11 mouse cellular contexts compared by ENCODE assay signal in the genomic region with DNA sequence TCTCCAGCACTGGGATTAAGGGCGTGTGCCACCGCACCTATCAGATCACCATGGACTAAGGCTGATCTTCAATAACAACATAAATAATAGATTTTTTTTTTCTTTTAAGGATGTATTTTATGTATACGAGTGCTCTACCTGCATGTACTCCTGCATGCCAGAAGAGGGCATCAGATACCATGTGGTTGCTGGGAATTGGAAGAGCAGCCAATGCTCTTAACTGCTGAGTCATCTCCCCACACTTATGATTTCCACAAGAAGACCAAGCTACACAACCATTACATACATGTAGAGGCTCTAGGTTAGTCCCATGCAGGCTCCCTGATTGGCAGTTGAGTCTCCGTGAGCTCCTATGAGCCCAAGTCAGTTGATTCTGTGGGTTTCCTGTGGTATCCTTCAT. TPM values are rescaled to one million over a fixed set of nuclear protein-coding genes. Genes with fewer than 3 reads are reported as not detected.
A peak's percentile ranks its signal among the peaks of the same experiment; 100 is the strongest.
DNase-seq lines count a peak whose midpoint lies in the region; ATAC-seq lines count a peak whose summit lies in the region.
"Had no signal": no experiment of that assay in that cellular context is flagged by ENCODE, and none has a peak within 500 bp of the region (broad histone marks: within the 10 kb centered on the region; RNA-seq: fewer than 3 reads in every experiment).

No protein-coding gene starts in this region.

- 88% methylated on average over 4 of the region's 4 CpGs for WGBS in hindbrain, embryonic 11.5 days
- 84% methylated on average over 4 of the region's 4 CpGs for WGBS in hindbrain, embryonic 12.5 days
- 83% methylated on average over 4 of the region's 4 CpGs for WGBS in forebrain, embryonic 15.5 days

- H3K27me3 ChIP-seq in hindbrain, embryonic 11.5 days (ENCODE audit: control insufficient read depth, insufficient read depth, low read length) = no peaks in the 10 kb centered on the region
- H3K27me3 ChIP-seq in hindbrain, embryonic 12.5 days = no peaks in the 10 kb centered on the region
- no peaks in the 10 kb centered on the region for H3K27me3 ChIP-seq in forebrain, embryonic 15.5 days
- H3K27me3 ChIP-seq: kidney, embryonic 15.5 days; neural tube, embryonic 12.5 days had no signal

- no peaks in the 10 kb centered on the region for H3K9me3 ChIP-seq in hindbrain, embryonic 11.5 days (ENCODE audit: control insufficient read depth, low read length)
- no peaks in the 10 kb centered on the region for H3K9me3 ChIP-seq in hindbrain, embryonic 12.5 days (replicated peaks)
- no peaks in the 10 kb centered on the region for H3K9me3 ChIP-seq in forebrain, embryonic 15.5 days
- H3K9me3 ChIP-seq: kidney, embryonic 15.5 days; neural tube, embryonic 12.5 days had no signal

- H3K36me3 ChIP-seq in hindbrain, embryonic 11.5 days (ENCODE audit: control insufficient read depth, insufficient read depth, low read length) = no peaks in the 10 kb centered on the region
- no peaks in the 10 kb centered on the region for H3K36me3 ChIP-seq in hindbrain, embryonic 12.5 days
- H3K36me3 ChIP-seq in forebrain, embryonic 15.5 days = no peaks in the 10 kb centered on the region
- H3K36me3 ChIP-seq: kidney, embryonic 15.5 days; neural tube, embryonic 12.5 days had no signal

- H3K27ac ChIP-seq in hindbrain, embryonic 11.5 days (ENCODE audit: low read depth, low read length) = no peak overlapping the region
- no peak overlapping the region for H3K27ac ChIP-seq in hindbrain, embryonic 12.5 days
- H3K27ac ChIP-seq in forebrain, embryonic 15.5 days (replicated peaks) = no peak overlapping the region
- H3K27ac ChIP-seq: kidney, embryonic 15.5 days; neural tube, embryonic 12.5 days had no signal

- H3K9ac ChIP-seq in hindbrain, embryonic 11.5 days (ENCODE audit: low read depth, low read length) = no peak overlapping the region
- no peak overlapping the region for H3K9ac ChIP-seq in hindbrain, embryonic 12.5 days
- H3K9ac ChIP-seq in forebrain, embryonic 15.5 days (replicated peaks) = no peak overlapping the region
- H3K9ac ChIP-seq: kidney, embryonic 15.5 days; neural tube, embryonic 12.5 days had no signal

- no peak for ATAC-seq in hindbrain, embryonic 11.5 days (ENCODE audit: low FRiP score)
- no peak for ATAC-seq in hindbrain, embryonic 12.5 days (ENCODE audit: low FRiP score)
- 0 out of 2 replicates have a peak, but pooled peaks have one; percentile 29 for ATAC-seq in forebrain, embryonic 15.5 days (replicated peaks)
- no peak for ATAC-seq in megakaryocyte progenitor cell, adult 5-6 weeks (replicated peaks; ENCODE audit: poor library complexity)

- H3K4me1 ChIP-seq in hindbrain, embryonic 11.5 days (replicated peaks; ENCODE audit: control insufficient read depth, insufficient read depth, low read length) = no peaks in the 10 kb centered on the region
- no peaks in the 10 kb centered on the region for H3K4me1 ChIP-seq in hindbrain, embryonic 12.5 days
- H3K4me1 ChIP-seq in forebrain, embryonic 15.5 days = no peaks in the 10 kb centered on the region
- H3K4me1 ChIP-seq: kidney, embryonic 15.5 days; neural tube, embryonic 12.5 days had no signal

- DNase-seq in hindbrain, embryonic 11.5 days (ENCODE audit: low spot score) = peak; percentile 8
- peak; percentile 5 for DNase-seq in 3134 (ENCODE audit: extremely low read depth, insufficient read length, low spot score)
- DNase-seq in Muller cell, postnatal 12 days (ENCODE audit: inconsistent ontology term) = peak; percentile 33
- no peak for DNase-seq in gastrocnemius, postnatal 36 days
- DNase-seq in urinary bladder, adult 2 months (ENCODE audit: low spot score) = no peak
- DNase-seq: gastrocnemius, postnatal 14 days had no signal

- intact Hi-C loops in gastrocnemius, postnatal 36 days (cut with DNase I) = no loop called here

- no peak overlapping the region for H3K4me2 ChIP-seq in hindbrain, embryonic 11.5 days (replicated peaks; ENCODE audit: low read depth, low read length)
- H3K4me2 ChIP-seq in hindbrain, embryonic 12.5 days (replicated peaks) = no peak overlapping the region
- H3K4me2 ChIP-seq in forebrain, embryonic 15.5 days (replicated peaks) = no peak overlapping the region
- H3K4me2 ChIP-seq: kidney, embryonic 15.5 days; neural tube, embryonic 12.5 days had no signal

- no peak overlapping the region for H3K4me3 ChIP-seq in hindbrain, embryonic 11.5 days (ENCODE audit: low read depth, low read length)
- no peak overlapping the region for H3K4me3 ChIP-seq in hindbrain, embryonic 12.5 days
- no peak overlapping the region for H3K4me3 ChIP-seq in forebrain, embryonic 15.5 days
- H3K4me3 ChIP-seq: kidney, embryonic 15.5 days; neural tube, embryonic 12.5 days had no signal

RNA-seq across cellular contexts. Expression of a gene that starts 13.3 kb away (rescaled TPM):
- 0.35 TPM in 1 of 2 replicates, not detected in the other for polyA plus RNA-seq in hindbrain, embryonic 11.5 days (2014; fragmentation: Nextera tagmentation; extraction: Ambion mirVana)
- not detected in 2 replicates for polyA plus RNA-seq in hindbrain, embryonic 12.5 days (2016; fragmentation: Nextera tagmentation; extraction: Ambion mirVana)
- polyA plus RNA-seq in forebrain, embryonic 15.5 days (2015; fragmentation: Nextera tagmentation; extraction: Ambion mirVana) = 0.13 TPM in 1 of 2 replicates, not detected in the other
- under 1 TPM in 1 of 2 experiments, not detected in 1; 0.46 TPM for total RNA-seq in gastrocnemius, postnatal 36 days (2021)
- 0.09 TPM in 1 of 2 replicates, not detected in the other for polyA plus RNA-seq in urinary bladder, adult 2 months (2012; rRNA removed)
- total RNA-seq in megakaryocyte progenitor cell, adult 5-6 weeks (2015) = not detected in 2 replicates
- total RNA-seq in megakaryocyte progenitor cell, adult 5-6 weeks (2017) = not detected in 2 replicates
- total RNA-seq: gastrocnemius, postnatal 14 days had no signal
- polyA plus RNA-seq: neural tube, embryonic 12.5 days had no signal

Comparison
In these comparisons a context has a peak if more than half of its experiments do, and no peak if none do; other contexts are left out.
1. DNase-seq: peak in hindbrain, embryonic 11.5 days (single experiment), 3134 (single experiment) and Muller cell, postnatal 12 days (single experiment); none in gastrocnemius, postnatal 36 days (0 of 2) and urinary bladder, adult 2 months (single experiment).